ENCODE assay signal across 9 mouse cellular contexts in the genomic region with DNA sequence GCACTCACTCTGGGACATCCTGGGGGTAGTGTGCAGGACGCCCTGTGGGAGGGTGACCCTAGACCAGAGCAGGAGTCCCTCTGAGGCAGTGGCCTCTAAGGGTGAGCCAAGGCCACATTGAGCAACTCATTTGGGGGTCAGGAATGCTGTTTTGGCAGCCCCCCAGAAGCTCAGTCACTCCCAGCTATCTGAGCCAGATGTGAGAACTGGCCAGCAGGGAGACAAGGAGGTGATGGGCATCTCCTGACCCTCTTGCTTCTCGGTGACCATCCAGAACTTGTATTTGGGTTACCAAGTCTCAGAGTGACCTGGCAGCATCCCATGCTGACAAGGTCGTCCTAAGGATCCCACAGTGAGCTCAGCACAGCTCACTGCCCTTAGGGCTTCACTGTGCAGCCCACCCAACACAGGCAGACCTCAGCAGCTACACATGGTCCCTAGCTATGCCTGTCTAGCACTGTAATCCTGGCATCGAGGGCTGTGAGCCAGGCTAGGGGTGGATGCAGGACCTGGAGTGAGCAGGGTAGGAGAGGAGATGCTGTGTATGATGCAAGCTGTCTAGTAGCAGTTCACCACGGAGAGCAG. TPM values are rescaled to one million over a fixed set of nuclear protein-coding genes. Genes with fewer than 3 reads are reported as not detected.
DNase-seq lines count a peak whose midpoint lies in the region; ATAC-seq and TF ChIP-seq lines count a peak whose summit lies in the region.
"Had no signal": no experiment of that assay in that cellular context is flagged by ENCODE, and none has a peak within 500 bp of the region (broad histone marks: within the 10 kb centered on the region; RNA-seq: fewer than 3 reads in every experiment).

No protein-coding gene starts in this region.

- no peak overlapping the region for H3K9ac ChIP-seq in liver, adult 2 months (ENCODE audit: low read depth, low read length)
- H3K9ac ChIP-seq in embryonic facial prominence, embryonic 15.5 days, result no peak overlapping the region
- H3K9ac ChIP-seq in hindbrain, embryonic 16.5 days (ENCODE audit: low read depth, low read length), result no peak overlapping the region; the same call in 1 of the 2 replicates
- no peak overlapping the region for H3K9ac ChIP-seq in lung, embryonic 15.5 days
- H3K9ac ChIP-seq: heart, embryonic 15.5 days had no signal

- DNase-seq in liver, adult 2 months (ENCODE audit: extremely low read depth, low read depth, low spot score), result peak; percentile 65
- no peak for DNase-seq in liver
- DNase-seq in spleen, postnatal 10 days (ENCODE audit: low spot score in 2 of 2), result no peak
- DNase-seq in retina, postnatal 1 day, result no peak
- DNase-seq in cerebellum, adult 9-10 months, result no peak

- H3K27ac ChIP-seq in liver, adult 2 months (replicated peaks; ENCODE audit: insufficient read depth, low read depth, low read length), result no peak overlapping the region
- no peak overlapping the region for H3K27ac ChIP-seq in embryonic facial prominence, embryonic 15.5 days (replicated peaks)
- peak overlapping the region; percentile 1; the same call in 1 of the 2 replicates for H3K27ac ChIP-seq in hindbrain, embryonic 16.5 days (ENCODE audit: low read depth, low read length)
- no peak overlapping the region; the same call in 1 of the 2 replicates for H3K27ac ChIP-seq in lung, embryonic 15.5 days
- H3K27ac ChIP-seq: heart, embryonic 15.5 days had no signal

- peak; percentile 47 for ATAC-seq in embryonic facial prominence, embryonic 15.5 days (ENCODE audit: insufficient number of reproducible peaks, low FRiP score, low TSS enrichment, low read depth)
- ATAC-seq in hindbrain, embryonic 16.5 days, result peak; percentile 29
- peak; percentile 33; the same call in 1 of the 2 replicates for ATAC-seq in lung, embryonic 15.5 days (ENCODE audit: borderline replicate concordance, extremely low read depth, low FRiP score, low TSS enrichment)

- H3K9me3 ChIP-seq in embryonic facial prominence, embryonic 15.5 days (replicated peaks), result no peaks in the 10 kb centered on the region
- no peaks in the 10 kb centered on the region for H3K9me3 ChIP-seq in hindbrain, embryonic 16.5 days (ENCODE audit: control insufficient read depth, low read length)
- H3K9me3 ChIP-seq in lung, embryonic 15.5 days, result no peaks in the 10 kb centered on the region
- H3K9me3 ChIP-seq: heart, embryonic 15.5 days had no signal

- H3K4me2 ChIP-seq in embryonic facial prominence, embryonic 15.5 days (replicated peaks), result 0 out of 2 replicates have a peak overlapping the region, but pooled peaks have one; percentile 46
- no peak overlapping the region for H3K4me2 ChIP-seq in hindbrain, embryonic 16.5 days (ENCODE audit: low read length)
- no peak overlapping the region for H3K4me2 ChIP-seq in lung, embryonic 15.5 days

- H3K4me3 ChIP-seq in liver, adult 2 months (ENCODE audit: insufficient read depth, low read depth, low read length), result no peak overlapping the region
- H3K4me3 ChIP-seq in embryonic facial prominence, embryonic 15.5 days (replicated peaks), result no peak overlapping the region
- H3K4me3 ChIP-seq in hindbrain, embryonic 16.5 days (ENCODE audit: low read length), result no peak overlapping the region
- H3K4me3 ChIP-seq in lung, embryonic 15.5 days, result no peak overlapping the region

- TF ChIP-seq POLR2A in liver, adult 2 months (IDR thresholded peaks at IDR 0.05; ENCODE audit: extremely low read depth, insufficient read depth, low read length), result no peak

- peaks cover 26% of the 10 kb centered on the region for H3K4me1 ChIP-seq in liver, adult 2 months (ENCODE audit: control insufficient read depth, insufficient read depth, low read length)
- H3K4me1 ChIP-seq in embryonic facial prominence, embryonic 15.5 days, result peaks cover 35% of the 10 kb centered on the region
- H3K4me1 ChIP-seq in hindbrain, embryonic 16.5 days (ENCODE audit: control insufficient read depth, insufficient read depth, low read depth, low read length), result peaks cover 17% of the 10 kb centered on the region
- H3K4me1 ChIP-seq in lung, embryonic 15.5 days, result peaks cover 50% of the 10 kb centered on the region

- no peak for TF ChIP-seq CTCF in liver, adult 2 months (IDR thresholded peaks at IDR 0.05; ENCODE audit: low read depth, low read length)

- H3K79me2 ChIP-seq in liver, adult 2 months (ENCODE audit: control insufficient read depth, insufficient read depth, low read length), result no peaks in the 10 kb centered on the region

- 21% methylated on average over 5 of the region's 5 CpGs for WGBS in liver, adult 2 months
- WGBS in embryonic facial prominence, embryonic 15.5 days, result 33% methylated on average over 5 of the region's 5 CpGs
- 46% methylated on average over 4 of the region's 5 CpGs for WGBS in hindbrain, embryonic 16.5 days
- WGBS in lung, embryonic 15.5 days, result 28% methylated on average over 5 of the region's 5 CpGs

- H3K36me3 ChIP-seq in liver, adult 2 months (ENCODE audit: control insufficient read depth, insufficient read depth, low read length), result no peaks in the 10 kb centered on the region
- H3K36me3 ChIP-seq in embryonic facial prominence, embryonic 15.5 days, result peaks cover 5% of the 10 kb centered on the region
- no peaks in the 10 kb centered on the region for H3K36me3 ChIP-seq in hindbrain, embryonic 16.5 days (ENCODE audit: control insufficient read depth, insufficient read depth, low read length)
- peaks cover 14% of the 10 kb centered on the region; the same call in 1 of the 2 replicates for H3K36me3 ChIP-seq in lung, embryonic 15.5 days
- H3K36me3 ChIP-seq: heart, embryonic 15.5 days had no signal

- no peaks in the 10 kb centered on the region for H3K27me3 ChIP-seq in liver, adult 2 months (ENCODE audit: control insufficient read depth, insufficient read depth, low read length)
- peaks cover 10% of the 10 kb centered on the region for H3K27me3 ChIP-seq in embryonic facial prominence, embryonic 15.5 days
- H3K27me3 ChIP-seq in hindbrain, embryonic 16.5 days (replicated peaks; ENCODE audit: control insufficient read depth, insufficient read depth, low read length), result no peaks in the 10 kb centered on the region
- peaks cover 18% of the 10 kb centered on the region for H3K27me3 ChIP-seq in lung, embryonic 15.5 days

RNA-seq across cellular contexts. Expression of a gene that starts 49.3 kb away (rescaled TPM):
- total RNA-seq in liver, adult 2 months (2014; rRNA removed), result 0.55 and 1.0 TPM in 2 replicates
- 1.3 TPM in 2 replicates for polyA plus RNA-seq in liver, adult 2 months (2012; rRNA removed)
- polyA plus RNA-seq in embryonic facial prominence, embryonic 15.5 days (2015; fragmentation: Nextera tagmentation; extraction: Ambion mirVana), result 18.3 and 19.4 TPM in 2 replicates
- 7.2 and 8.6 TPM in 2 replicates for polyA plus RNA-seq in hindbrain, embryonic 16.5 days (2015; fragmentation: Nextera tagmentation; extraction: Ambion mirVana)
- 18.2 and 19.8 TPM in 2 replicates for polyA plus RNA-seq in lung, embryonic 15.5 days (2015; fragmentation: Nextera tagmentation; extraction: Ambion mirVana)
